Mouse (Mus musculus) frontal cortex, adult 2 months (tissue): ENCODE results near the gene Frrs1. TPM values are rescaled to one million over a fixed set of nuclear protein-coding genes. Genes with fewer than 3 reads are reported as not detected.
A peak's percentile ranks its signal among the peaks of the same experiment; 100 is the strongest.
"Not testable (repeated sequence)": the region's sequence is repeated elsewhere in the genome, so short reads cannot be mapped to it uniquely, and the experiment has no call there.

Source experiments
- DNase-seq, 2 experiments: peaks; one replicate each; pipeline ENCODE4 v3.0.0; 2022; ENCODE audit warnings: low spot score in 1 of 2; ENCODE audit errors: extremely low spot score in 1 of 2
- polyA plus RNA-seq: library from polyadenylated mRNA; depleted of rRNA; stranded (reverse); fragments of >200 nt; gene quantifications from 2 replicates; pipeline ENCODE4 v1.2.3, GENCODE M21; 2012; rRNA removed

The Frrs1 gene
- polyA plus RNA-seq: 1.2 and 1.7 TPM in 2 replicates

- DNase-seq: no peak
These were observed at the start of gene Frrs1 for GRCm38 (mm10) chr3:116858941-116859685. Frrs1 (plus strand) TSS chr3:116859464.

DNA sequence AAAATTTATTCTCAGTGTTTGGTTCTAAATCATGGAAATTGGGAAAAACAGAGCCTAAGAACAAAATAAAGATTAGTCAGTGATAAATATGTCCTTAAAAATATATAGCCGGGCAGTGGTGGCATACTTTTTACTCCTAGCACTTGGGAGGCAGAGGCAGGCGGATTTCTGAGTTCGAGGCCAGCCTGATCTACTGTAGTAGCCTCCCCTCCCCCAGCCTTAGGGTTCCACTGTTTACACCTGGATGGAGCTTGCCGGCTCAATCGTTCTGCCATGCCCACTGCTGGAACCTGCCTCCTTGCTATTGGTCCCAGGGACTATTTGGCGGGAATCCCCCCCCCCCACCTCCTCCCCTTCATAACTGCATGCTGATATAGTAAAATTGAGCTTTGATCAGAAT is 48.9 kb upstream of the Frrs1 start:
- not testable (repeated sequence) for DNase-seq

DNA sequence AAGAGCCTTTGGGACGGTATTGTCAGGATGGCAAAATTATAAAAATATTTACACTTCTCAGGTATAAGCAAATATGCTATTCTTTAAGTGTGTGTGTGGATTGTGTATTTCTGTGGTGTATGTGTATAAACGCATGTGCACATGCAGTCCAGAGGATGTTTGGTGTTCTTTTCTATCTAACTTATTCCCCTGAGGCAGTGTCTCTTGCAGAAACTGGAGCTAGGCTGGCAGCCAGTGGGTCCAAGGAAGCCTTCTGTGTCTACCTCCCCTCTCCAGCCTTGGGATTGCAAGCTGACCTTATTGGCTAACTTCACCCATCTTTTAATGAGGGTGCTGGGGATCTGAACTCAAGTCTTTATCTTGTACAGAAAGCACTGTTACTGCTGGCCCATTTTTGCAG is 46.3 kb upstream of the Frrs1 start:
- DNase-seq: no peak

DNA sequence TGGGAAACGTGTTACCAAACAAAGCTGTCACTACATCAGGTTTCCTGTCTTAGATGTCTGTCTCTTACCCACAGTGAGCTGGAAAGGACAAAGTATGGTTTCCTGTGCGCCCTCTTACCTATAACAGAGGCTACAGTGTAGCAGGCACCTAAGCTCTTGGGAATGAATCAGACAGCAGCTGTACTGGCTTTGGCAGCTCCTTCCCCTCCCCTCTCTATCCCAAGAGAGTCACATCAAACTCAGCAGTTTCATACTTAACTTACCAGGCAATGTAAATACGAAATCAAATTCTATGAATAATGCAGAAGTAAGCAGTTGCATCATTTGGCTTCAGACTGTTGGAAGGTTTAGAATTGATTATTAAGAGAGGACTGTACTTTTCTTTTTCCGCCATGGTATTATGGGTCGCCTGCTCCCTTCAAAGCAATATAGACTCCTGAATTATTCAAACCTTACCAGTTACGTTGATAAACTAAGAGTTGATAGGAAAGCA is 43.9 kb upstream of the Frrs1 start:
- no peak for DNase-seq

GRCm38 (mm10) chr3:116815916-116816315 is 43.3 kb upstream of the Frrs1 start:
- DNase-seq: no peak

DNA sequence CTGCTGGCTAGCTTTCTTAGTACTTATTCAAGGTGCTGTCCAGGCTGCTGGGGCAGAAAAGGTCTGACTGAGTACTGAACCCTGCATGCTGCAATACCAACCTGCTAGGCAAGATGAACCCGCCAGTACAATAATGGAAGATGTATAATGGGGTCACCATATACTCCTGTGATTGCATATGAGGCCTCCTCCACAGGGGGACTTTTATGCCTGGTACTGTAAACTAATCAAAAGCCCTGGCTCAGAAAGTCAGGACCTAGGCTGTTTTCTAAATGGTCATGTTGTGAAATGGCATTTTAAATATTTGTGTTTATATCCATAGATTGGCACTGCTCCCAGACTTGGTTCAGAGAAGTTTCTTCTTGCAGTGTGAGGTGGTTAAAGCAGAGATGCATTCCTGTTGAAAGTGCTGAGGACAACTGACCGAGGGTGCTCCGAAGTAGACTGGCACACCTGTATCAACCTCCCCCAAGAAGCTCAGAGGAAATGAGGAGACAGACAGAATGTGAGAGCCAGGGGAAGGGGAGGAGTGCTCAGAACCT is 42.5 kb upstream of the Frrs1 start:
- DNase-seq: no peak

- no peak for DNase-seq
These were observed 42.0 kb upstream of the Frrs1 start for GRCm38 (mm10) chr3:116817231-116817630.

DNA sequence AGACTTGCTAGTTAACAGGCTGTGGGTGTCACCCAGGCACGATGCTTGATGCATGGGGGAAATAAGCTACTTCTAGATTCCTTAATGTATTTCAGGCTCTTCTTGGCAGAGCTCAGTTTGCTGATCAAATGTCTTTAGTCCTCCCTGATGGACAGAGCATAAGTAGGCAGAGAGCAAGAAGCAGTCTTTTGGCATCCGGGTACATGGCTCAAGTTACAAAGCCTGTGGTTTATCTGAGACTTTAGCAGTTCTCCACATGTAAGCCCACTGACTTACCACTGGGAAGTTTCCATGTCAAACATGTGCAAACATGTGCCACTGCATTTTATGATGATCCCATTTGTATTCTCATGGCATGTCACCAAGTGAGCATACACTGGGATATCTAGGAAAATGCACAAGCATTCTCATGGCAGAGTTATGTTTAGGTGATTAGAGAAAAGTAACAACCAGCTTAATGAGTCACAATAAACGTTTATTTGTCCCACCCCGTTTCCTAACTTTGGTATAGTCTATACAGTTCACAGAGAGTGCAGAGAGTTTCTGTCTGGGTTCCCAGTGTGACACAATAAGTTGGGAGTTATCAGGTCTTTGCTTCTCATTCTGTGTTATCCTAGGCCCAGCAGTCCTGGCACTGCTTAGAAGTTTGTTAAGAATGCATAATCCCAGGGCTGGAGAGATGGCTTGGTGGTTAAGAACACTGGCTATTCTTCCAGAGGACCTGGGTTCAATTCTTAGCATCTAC is 32.6 kb upstream of the Frrs1 start:
- DNase-seq: no peak

- no peak for DNase-seq
These were observed 29.9 kb upstream of the Frrs1 start for GRCm38 (mm10) chr3:116829274-116829920.

GRCm38 (mm10) chr3:116831324-116831723 is 27.9 kb upstream of the Frrs1 start:
- DNase-seq: no peak

- DNase-seq: peak in 1 of 2 experiments; percentile 52
These were observed 26.5 kb upstream of the Frrs1 start for GRCm38 (mm10) chr3:116832526-116833310.

GRCm38 (mm10) chr3:116833491-116833890 is 25.8 kb upstream of the Frrs1 start:
- DNase-seq: no peak

DNA sequence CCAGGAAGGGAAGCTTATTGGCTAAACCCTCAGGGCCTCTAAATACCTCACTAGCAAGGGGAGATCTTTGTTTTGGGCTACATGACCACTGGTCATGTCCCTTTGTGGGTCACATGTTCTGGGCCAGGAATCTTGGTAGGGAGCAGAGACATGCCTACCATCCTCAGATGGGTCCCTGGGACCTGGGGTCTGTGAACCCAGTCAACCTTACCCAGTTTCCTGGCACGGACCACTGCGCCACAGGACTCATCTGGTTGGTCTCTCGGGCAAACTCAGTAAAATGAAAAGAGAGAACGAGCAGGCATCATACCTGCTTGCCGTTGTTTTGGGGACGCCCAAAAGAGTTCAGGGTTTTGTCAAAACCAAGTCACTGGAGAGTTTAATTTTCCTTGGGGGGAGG is 25.0 kb upstream of the Frrs1 start:
- DNase-seq: no peak

DNA sequence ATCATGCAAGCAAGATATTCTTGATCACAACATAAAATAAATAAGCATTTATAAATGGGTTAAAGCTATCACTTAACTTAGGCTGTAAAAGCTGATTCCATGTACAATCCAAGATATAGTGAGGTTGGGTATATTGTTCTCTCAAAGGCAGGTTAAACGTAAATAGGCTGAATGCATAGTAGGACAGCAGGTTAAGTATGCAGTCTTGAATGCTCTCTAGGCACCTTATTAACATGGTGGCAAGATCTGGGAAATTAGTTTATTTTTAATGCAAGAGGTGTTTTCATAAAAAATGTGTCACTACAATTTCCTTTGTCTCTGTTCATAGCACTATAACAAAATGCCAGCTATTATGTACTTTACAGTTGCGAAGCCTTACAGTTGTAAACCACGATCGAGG is 23.9 kb upstream of the Frrs1 start:
- DNase-seq: no peak

DNA sequence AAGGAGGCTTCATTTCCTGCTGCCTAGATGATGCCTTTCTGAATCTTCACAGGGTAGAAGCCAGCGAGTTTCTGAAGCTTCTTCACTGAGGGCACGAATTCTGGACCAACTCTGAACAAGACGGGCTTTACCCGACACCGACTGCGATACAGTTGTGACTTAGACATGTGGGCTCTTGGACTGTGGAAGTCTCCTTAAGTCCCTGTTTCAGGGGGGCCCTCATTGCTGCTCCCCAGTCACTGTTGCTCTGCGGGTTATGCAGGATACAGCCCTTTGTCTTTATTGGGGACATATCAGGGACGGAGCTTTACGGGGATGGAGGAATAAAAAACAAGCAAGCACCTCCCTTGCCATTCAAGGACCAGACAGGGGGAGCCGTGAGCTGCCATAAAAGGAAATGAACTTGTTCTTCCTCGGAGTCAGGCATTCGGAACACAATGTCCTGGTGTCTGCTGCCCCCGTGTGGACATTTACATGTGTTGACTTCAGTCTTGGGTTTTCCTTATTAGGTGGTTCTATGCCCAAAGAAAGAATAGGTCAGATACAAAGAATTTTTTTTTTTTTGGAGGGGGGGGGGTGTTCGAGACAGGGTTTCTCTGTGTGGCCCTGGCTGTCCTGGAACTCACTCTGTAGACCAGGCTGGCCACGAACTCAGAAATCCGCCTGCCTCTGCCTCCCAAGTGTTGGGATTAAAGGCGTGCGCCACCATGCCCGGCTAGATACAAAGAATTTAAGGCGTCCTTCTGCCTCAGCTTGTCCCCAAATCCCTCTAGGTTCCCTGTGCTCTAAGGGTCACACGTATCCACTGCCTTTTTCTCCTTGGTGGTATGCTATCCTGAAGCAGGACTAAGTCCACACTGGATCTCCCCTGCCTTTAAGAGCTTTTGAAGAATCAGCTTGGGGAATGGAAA is 23.2 kb upstream of the Frrs1 start:
- DNase-seq: peak; percentile 80 to 97

GRCm38 (mm10) chr3:116836681-116837475 is 22.4 kb upstream of the Frrs1 start:
- DNase-seq: no peak

DNA sequence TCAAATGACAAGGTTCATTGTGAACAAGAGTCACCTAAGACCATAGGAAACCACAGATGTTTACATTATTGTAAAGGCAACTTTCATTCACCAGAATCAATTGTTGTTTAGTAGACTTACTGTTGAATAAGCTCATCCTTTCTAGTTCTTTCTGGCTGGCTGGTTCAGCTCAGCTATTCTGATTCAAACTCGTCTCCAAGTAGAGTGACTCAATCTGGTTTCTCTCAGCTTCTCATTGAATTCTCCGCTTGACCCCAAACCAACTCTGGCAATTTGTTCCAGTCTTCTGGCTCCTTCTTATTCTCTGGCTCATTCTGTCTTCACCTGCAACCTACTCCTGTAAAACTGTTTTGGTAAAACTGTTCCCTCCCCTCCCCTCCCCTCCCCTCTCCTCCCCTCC is 18.0 kb upstream of the Frrs1 start:
- DNase-seq: no peak

DNA sequence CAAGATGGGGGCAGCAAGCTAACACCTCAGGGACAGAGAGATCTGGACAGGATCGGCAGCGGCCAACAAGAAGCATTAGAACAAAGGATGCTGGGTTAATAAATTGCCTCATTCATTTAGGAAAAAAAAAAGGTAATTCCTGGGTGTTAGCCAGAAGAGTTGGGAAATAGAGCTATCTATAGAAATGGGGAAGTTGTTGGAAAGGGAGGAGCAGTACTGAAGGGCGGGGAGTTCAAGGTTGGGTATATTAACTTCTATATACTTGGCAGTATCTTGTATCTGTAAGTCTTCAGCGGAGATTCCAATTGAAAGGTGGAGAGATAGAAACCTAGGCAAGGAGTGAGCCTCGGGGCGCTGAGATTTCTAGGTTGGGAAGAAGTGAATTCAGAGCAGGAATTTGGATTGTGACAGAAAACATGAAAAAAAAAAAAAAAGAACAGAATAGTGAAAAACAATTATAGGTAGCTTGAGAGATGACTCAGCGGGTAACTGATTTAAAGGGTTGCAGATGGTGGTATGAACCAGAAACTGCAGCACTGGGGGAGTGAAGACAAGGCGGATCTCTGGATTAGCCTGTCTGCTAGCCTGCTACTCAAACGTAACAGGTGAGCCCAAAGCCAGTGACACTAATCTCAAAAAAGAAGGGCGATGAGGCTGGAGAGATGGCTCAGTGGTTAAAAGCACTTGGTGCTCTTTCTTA is 14.2 kb upstream of the Frrs1 start:
- DNase-seq: no peak
